Mouse (Mus musculus) kidney, postnatal 4 days (tissue): ENCODE results near the gene Sptssb.
A peak's percentile ranks its signal among the peaks of the same experiment; 100 is the strongest.

Experiments used
- DNase-seq, 2 experiments: peaks; one replicate each; pipeline ENCODE4 v3.0.0; 2021; ENCODE audit warnings: mixed read lengths in 2 of 2

Gene Sptssb

DNA sequence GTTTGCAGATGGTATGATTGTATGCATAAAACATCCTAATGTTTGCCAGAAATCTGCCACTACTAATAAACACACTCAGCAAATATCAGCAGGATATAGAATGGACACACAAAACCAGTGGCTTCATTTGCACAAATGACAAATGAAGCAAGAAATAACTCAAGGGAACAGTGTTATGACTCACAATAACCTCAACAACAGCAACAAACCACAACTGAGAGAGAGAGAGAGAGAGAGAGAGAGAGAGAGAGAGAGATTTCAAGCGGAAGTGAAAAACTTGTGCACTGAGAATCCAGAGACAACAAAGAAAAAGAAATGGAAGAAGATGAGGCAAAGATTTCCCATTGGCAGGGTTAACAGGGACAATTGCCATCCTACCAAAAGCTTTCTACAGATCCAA is 35.2 kb downstream of the Sptssb start:
- no peak for DNase-seq

GRCm38 (mm10) chr3:69820614-69821013 is 39.1 kb downstream of the Sptssb start:
- DNase-seq: no peak

DNA sequence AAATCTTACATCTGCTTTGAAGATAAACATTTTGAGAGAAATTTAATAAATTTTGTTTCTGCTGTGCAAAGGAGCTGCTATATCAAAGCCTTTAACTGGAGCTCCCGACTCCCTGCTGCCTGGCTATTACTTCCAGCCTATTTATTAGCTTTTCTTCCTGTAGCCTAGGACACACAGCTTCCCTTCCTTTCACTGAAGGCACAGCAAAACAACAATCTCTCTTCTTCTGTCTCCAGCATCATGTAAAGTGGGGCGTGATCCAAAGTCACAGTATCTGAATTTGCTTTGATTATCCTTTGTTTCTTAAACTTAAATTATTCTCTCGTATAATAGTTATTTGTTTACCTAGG is 39.9 kb downstream of the Sptssb start:
- no peak for DNase-seq

DNA sequence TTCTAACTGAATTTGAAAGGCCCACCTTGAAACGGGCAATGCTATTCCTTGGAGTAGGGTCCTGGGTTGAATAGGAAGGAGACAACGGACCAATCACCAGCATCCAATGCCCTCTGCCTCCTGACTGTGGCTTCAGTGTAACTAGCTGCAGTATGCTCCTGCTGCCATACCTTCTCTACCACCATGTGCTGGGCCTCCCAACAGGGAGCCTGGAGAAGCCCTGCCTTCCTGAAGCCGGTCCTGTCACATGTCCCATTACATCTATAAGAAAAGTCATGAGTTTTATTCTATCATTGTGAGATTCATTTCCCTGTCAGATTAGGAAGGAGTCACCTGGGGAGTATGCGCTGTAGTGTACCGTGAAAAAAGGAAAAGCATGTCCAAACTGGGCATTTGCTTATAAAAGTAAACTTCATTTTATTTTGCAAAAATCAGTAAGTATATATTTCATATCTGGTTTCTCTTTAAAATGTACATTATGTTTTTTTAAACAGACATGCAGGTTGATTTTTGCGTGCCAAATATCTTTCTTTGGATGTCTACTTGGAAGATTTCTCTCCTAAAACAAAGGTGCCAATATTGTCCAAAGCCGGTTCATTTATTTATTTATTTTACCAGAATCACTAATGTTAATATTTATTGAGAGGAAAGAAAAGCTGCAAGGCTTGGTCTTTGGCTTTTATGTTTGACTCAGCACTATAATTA is 40.4 kb downstream of the Sptssb start:
- DNase-seq: no peak

GRCm38 (mm10) chr3:69818466-69818865 is 41.3 kb downstream of the Sptssb start:
- peak; percentile 15 to 18 for DNase-seq

DNA sequence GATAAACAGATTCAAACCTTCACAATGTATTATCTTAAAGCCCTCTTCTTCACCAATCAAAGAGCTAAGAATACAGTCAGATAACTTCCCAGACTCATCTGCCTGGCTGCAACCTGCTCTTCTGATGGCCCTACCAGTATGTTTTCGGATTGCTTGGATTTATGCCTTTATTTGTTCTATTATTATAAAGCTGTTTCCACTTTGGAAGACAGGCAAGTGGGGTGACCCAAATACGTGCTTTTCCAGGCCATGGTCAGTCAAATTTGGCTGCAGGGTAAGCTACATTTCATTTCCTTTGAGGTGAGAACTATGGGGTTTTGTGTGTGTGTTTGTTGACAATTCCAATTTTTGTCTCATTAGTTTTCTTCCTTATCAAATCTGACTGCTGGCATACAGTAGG is 43.2 kb downstream of the Sptssb start:
- no peak for DNase-seq

- no peak for DNase-seq
These were observed 46.6 kb downstream of the Sptssb start for GRCm38 (mm10) chr3:69813005-69813695.

DNA sequence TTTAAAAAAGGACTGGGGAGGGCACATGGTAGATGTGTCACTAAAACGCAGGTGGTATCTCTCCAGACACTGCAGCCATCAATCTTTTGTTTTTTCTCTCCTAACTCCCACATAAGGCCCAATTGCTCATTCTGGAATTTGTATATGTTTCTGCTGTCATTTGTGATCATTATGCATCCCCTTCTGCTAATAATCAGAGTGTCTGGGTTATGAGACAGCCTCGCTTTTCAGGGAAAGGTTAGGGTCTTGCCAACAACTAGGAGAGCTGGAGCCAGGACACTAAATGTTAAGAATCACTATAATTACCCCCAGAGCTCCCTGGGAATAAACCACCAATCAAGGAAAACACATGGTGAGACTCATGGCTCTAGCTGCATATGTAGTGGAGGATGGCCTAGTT is 47.3 kb downstream of the Sptssb start:
- no peak for DNase-seq

DNA sequence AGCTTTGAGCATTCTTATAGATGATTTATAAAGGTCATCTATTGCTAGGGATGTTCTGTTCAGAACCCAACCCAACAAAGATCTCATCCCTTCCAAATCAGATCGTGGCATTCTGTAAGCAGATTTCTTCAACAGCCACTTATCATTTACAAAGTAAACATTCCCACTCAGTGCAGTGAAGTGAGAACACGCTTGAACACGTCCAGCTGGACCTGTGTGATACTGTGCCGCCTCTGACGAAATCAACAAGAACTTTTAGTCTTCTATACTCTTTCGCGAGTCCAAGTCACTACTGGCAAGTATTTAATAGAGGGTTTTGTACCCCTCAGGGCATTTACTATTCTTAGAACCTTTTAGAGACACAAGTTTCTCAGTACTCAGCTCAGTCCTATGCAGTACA is 51.3 kb downstream of the Sptssb start:
- no peak for DNase-seq

- no peak for DNase-seq
These were observed 56.6 kb downstream of the Sptssb start for GRCm38 (mm10) chr3:69803137-69803536.

- no peak for DNase-seq
These were observed 58.8 kb downstream of the Sptssb start for GRCm38 (mm10) chr3:69800829-69801384.

- DNase-seq: no peak
These were observed 60.6 kb downstream of the Sptssb start for GRCm38 (mm10) chr3:69799096-69799495.

DNA sequence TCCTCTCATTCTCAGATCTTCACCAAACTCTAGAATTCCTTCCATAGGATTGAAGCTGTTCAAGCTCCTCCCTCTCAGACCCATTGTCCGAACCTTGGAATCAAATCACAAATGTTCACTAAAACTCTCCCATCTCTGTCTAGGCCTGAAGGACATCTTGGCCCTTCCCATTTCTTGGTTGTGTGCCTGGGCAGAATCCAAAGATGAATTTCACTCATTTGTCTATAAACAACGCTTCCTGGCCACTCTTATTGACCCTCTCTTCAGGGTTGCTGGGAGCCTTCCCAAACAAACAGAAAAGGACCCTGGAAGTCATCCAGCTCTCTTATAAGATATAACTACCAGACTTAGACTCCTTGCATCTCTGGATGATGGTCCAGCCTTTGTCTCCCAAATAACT is 61.8 kb downstream of the Sptssb start:
- DNase-seq: no peak

DNA sequence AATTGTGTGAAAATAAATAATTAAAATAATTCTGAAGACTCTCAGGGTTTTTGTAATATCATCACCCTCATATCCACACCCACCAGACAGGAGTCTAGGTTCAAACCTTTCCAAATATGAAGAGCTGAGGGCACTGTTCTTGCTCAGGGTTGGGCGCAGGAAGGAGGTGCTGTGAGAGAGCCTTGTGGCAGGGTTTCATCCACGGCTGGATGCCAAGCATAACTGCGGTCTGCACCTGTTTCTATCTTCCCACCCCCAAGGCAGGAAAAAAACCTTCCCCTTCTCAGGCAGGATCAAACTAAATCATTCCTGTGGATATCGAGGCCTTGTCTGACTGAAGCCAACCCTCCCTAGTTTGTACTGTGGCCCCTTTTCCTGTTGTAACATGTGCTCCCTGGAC is 62.2 kb downstream of the Sptssb start:
- DNase-seq: no peak

GRCm38 (mm10) chr3:69792823-69793417 is 66.8 kb downstream of the Sptssb start:
- DNase-seq: no peak

- no peak for DNase-seq
These were observed 80.4 kb downstream of the Sptssb start for GRCm38 (mm10) chr3:69779246-69779796.

DNA sequence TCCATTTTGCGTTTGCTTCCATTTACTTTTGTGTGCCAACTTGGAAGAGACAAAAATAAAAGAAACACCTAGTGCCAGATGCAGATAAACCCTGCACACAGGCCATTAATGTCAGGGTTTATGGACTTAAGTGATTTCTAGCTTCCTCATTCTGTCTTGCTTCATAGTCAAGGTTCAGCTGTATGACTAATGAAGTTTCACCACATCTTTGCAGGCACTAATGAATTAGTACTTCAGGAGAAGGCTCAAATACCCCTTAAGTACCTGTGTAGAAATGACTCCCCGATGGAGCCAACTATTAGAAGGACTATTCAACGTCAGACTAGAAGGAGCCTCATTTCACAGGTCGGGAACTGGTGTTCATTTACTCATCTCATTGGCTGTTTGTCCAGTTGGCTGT is 86.4 kb downstream of the Sptssb start:
- no peak for DNase-seq
